Mouse (Mus musculus): ENCODE results near the gene Hdgfl3. TPM values are rescaled to one million over a fixed set of nuclear protein-coding genes. Genes with fewer than 3 reads are reported as not detected.
A peak's percentile ranks its signal among the peaks of the same experiment; 100 is the strongest.

Hdgfl3 gene
- polyA plus RNA-seq, 1 experiment: 0.06 TPM

GRCm38 (mm10) chr7:81874636-81875035 is 59.6 kb downstream of the Hdgfl3 start:
- no peak overlapping the region for H3ac ChIP-seq (ENCODE audit: control insufficient read depth, insufficient read length)
- H3K27me3 ChIP-seq (ENCODE audit: control insufficient read depth, insufficient read depth, insufficient read length): peaks cover 22% of the 10 kb centered on the region
- H3K4me3 ChIP-seq: no peak overlapping the region
- no peaks in the 10 kb centered on the region for H3K36me3 ChIP-seq (ENCODE audit: control insufficient read depth, insufficient read depth)
- no peaks in the 10 kb centered on the region for H3K79me2 ChIP-seq (ENCODE audit: control insufficient read depth, insufficient read depth)
- no peak overlapping the region for H3K4me2 ChIP-seq (ENCODE audit: low read depth)
- no peak for TF ChIP-seq CEBPB (IDR thresholded peaks at IDR 0.05; ENCODE audit: insufficient read depth, poor library complexity, severe bottlenecking)
- TF ChIP-seq E2F4 (IDR thresholded peaks at IDR 0.05; ENCODE audit: insufficient read depth): no peak
- TF ChIP-seq MAX (IDR thresholded peaks at IDR 0.05; ENCODE audit: low read depth): no peak
- no peak for TF ChIP-seq REST (IDR thresholded peaks at IDR 0.05; ENCODE audit: insufficient read depth, insufficient read length)
- TF ChIP-seq MYOG (IDR thresholded peaks at IDR 0.05; ENCODE audit: control insufficient read depth in 1 of 3, insufficient read depth in 1 of 3, insufficient read length in 2 of 3, low read depth in 2 of 3): no peak
- TF ChIP-seq USF1 (IDR thresholded peaks at IDR 0.05; ENCODE audit: low read depth): no peak

GRCm38 (mm10) chr7:81873807-81874206 is 60.5 kb downstream of the Hdgfl3 start:
- H3K27me3 ChIP-seq (ENCODE audit: control insufficient read depth, insufficient read depth, insufficient read length): peaks cover 22% of the 10 kb centered on the region
- no peak overlapping the region for H3K4me3 ChIP-seq
- no peak for TF ChIP-seq TCF12 (IDR thresholded peaks at IDR 0.05; ENCODE audit: insufficient read depth, poor library complexity, severe bottlenecking)
- no peak overlapping the region for H3K4me2 ChIP-seq (ENCODE audit: low read depth)
- no peak overlapping the region for H3ac ChIP-seq (ENCODE audit: control insufficient read depth, insufficient read length)
- no peaks in the 10 kb centered on the region for H3K36me3 ChIP-seq (ENCODE audit: control insufficient read depth, insufficient read depth)
- H3K79me2 ChIP-seq (ENCODE audit: control insufficient read depth, insufficient read depth): no peaks in the 10 kb centered on the region

GRCm38 (mm10) chr7:81872493-81873013 is 61.7 kb downstream of the Hdgfl3 start:
- H3K4me2 ChIP-seq (ENCODE audit: low read depth): no peak overlapping the region
- no peaks in the 10 kb centered on the region for H3K36me3 ChIP-seq (ENCODE audit: control insufficient read depth, insufficient read depth)
- no peak overlapping the region for H3ac ChIP-seq (ENCODE audit: control insufficient read depth, insufficient read length)
- TF ChIP-seq MAX (IDR thresholded peaks at IDR 0.05; ENCODE audit: low read depth) (no peak), E2F4 (IDR thresholded peaks at IDR 0.05; ENCODE audit: insufficient read depth) (no peak), TCF12 (IDR thresholded peaks at IDR 0.05; ENCODE audit: insufficient read depth, poor library complexity, severe bottlenecking) (no peak), SRF (IDR thresholded peaks at IDR 0.05; ENCODE audit: control insufficient read depth, insufficient read length, low read depth) (no peak), REST (IDR thresholded peaks at IDR 0.05; ENCODE audit: insufficient read depth, insufficient read length) (no peak), MYOG (IDR thresholded peaks at IDR 0.05; ENCODE audit: control insufficient read depth in 1 of 3, insufficient read depth in 1 of 3, insufficient read length in 2 of 3, low read depth in 2 of 3) (no peak), MYOD1 (IDR thresholded peaks at IDR 0.05; ENCODE audit: control insufficient read depth in 1 of 3, insufficient read length in 2 of 3, low read depth in 2 of 3) (no peak), POLR2A (IDR thresholded peaks at IDR 0.05; ENCODE audit: insufficient read length, low read depth) (no peak)
- H3K4me3 ChIP-seq: no peak overlapping the region
- peaks cover 10% of the 10 kb centered on the region for H3K27me3 ChIP-seq (ENCODE audit: control insufficient read depth, insufficient read depth, insufficient read length)
- H3K79me2 ChIP-seq (ENCODE audit: control insufficient read depth, insufficient read depth): no peaks in the 10 kb centered on the region

GRCm38 (mm10) chr7:81868158-81868557 is 66.1 kb downstream of the Hdgfl3 start:
- Histone ChIP-seq H3K4me2 (ENCODE audit: low read depth) (no peak overlapping the region), H3ac (ENCODE audit: control insufficient read depth, insufficient read length) (no peak overlapping the region), H3K79me2 (ENCODE audit: control insufficient read depth, insufficient read depth) (no peaks in the 10 kb centered on the region), H3K4me3 (no peak overlapping the region), H3K27me3 (ENCODE audit: control insufficient read depth, insufficient read depth, insufficient read length) (peaks cover 7% of the 10 kb centered on the region), H3K36me3 (ENCODE audit: control insufficient read depth, insufficient read depth) (no peaks in the 10 kb centered on the region)
- TF ChIP-seq MYOG (IDR thresholded peaks at IDR 0.05; ENCODE audit: control insufficient read depth in 1 of 3, insufficient read depth in 1 of 3, insufficient read length in 2 of 3, low read depth in 2 of 3) (peak in 1 of 3 experiments; percentile 24), CEBPB (IDR thresholded peaks at IDR 0.05; ENCODE audit: insufficient read depth, poor library complexity, severe bottlenecking) (no peak)

GRCm38 (mm10) chr7:81867231-81867930 is 66.9 kb downstream of the Hdgfl3 start:
- no peaks in the 10 kb centered on the region for H3K79me2 ChIP-seq (ENCODE audit: control insufficient read depth, insufficient read depth)
- H3K4me2 ChIP-seq (ENCODE audit: low read depth): no peak overlapping the region
- no peaks in the 10 kb centered on the region for H3K36me3 ChIP-seq (ENCODE audit: control insufficient read depth, insufficient read depth)
- no peak for TF ChIP-seq CEBPB (IDR thresholded peaks at IDR 0.05; ENCODE audit: insufficient read depth, poor library complexity, severe bottlenecking)
- no peak for TF ChIP-seq TCF12 (IDR thresholded peaks at IDR 0.05; ENCODE audit: insufficient read depth, poor library complexity, severe bottlenecking)
- no peak for TF ChIP-seq POLR2AphosphoS2 (IDR thresholded peaks at IDR 0.05; ENCODE audit: insufficient read length, low read depth)
- no peak for TF ChIP-seq MAX (IDR thresholded peaks at IDR 0.05; ENCODE audit: low read depth)
- TF ChIP-seq E2F4 (IDR thresholded peaks at IDR 0.05; ENCODE audit: insufficient read depth): no peak
- TF ChIP-seq TCF3 (IDR thresholded peaks at IDR 0.05; ENCODE audit: insufficient read length, low read depth): no peak
- TF ChIP-seq USF1 (IDR thresholded peaks at IDR 0.05; ENCODE audit: low read depth): no peak
- TF ChIP-seq POLR2A (IDR thresholded peaks at IDR 0.05; ENCODE audit: insufficient read length, low read depth): no peak
- no peak for TF ChIP-seq REST (IDR thresholded peaks at IDR 0.05; ENCODE audit: insufficient read depth, insufficient read length)
- TF ChIP-seq MYOG (IDR thresholded peaks at IDR 0.05; ENCODE audit: control insufficient read depth in 1 of 3, insufficient read depth in 1 of 3, insufficient read length in 2 of 3, low read depth in 2 of 3): no peak
- TF ChIP-seq MYOD1 (IDR thresholded peaks at IDR 0.05; ENCODE audit: control insufficient read depth in 1 of 3, insufficient read length in 2 of 3, low read depth in 2 of 3): no peak
- TF ChIP-seq SRF (IDR thresholded peaks at IDR 0.05; ENCODE audit: control insufficient read depth, insufficient read length, low read depth): no peak
- no peak overlapping the region for H3ac ChIP-seq (ENCODE audit: control insufficient read depth, insufficient read length)
- H3K27me3 ChIP-seq (ENCODE audit: control insufficient read depth, insufficient read depth, insufficient read length): peaks cover 7% of the 10 kb centered on the region
- no peak overlapping the region for H3K4me3 ChIP-seq

All from myocyte (in vitro differentiated cells).